Comparison of ENCODE assay signal across 25 mouse cellular contexts in genomic region chr17:27405376-27406024, GRCm38 (mm10).
A peak's percentile ranks its signal among the peaks of the same experiment; 100 is the strongest.
DNase-seq lines count a peak whose midpoint lies in the region; ATAC-seq and TF ChIP-seq lines count a peak whose summit lies in the region.
"Had no signal": no experiment of that assay in that cellular context is flagged by ENCODE, and none has a peak within 500 bp of the region (broad histone marks: within the 10 kb centered on the region; RNA-seq: fewer than 3 reads in every experiment).

No protein-coding gene starts in this region.

- peak; percentile 86 for ATAC-seq in common myeloid progenitor, adult 5-6 weeks (replicated peaks; ENCODE audit: low read depth, poor library complexity, severe bottlenecking)
- no peak for ATAC-seq in intestine, postnatal 0 days
- ATAC-seq: forebrain, embryonic 13.5 days; hindbrain, postnatal 0 days had no signal

- no peak overlapping the region for H3K9ac ChIP-seq in intestine, postnatal 0 days (ENCODE audit: low read depth, low read length)
- H3K9ac ChIP-seq: embryonic facial prominence, embryonic 12.5 days; forebrain, embryonic 13.5 days; heart, embryonic 13.5 days; lung, embryonic 14.5 days had no signal

- H3K4me2 ChIP-seq in intestine, postnatal 0 days (replicated peaks; ENCODE audit: low read depth) = no peak overlapping the region
- H3K4me2 ChIP-seq: embryonic facial prominence, embryonic 12.5 days; forebrain, embryonic 13.5 days; heart, embryonic 13.5 days; liver, embryonic 11.5 days; lung, embryonic 14.5 days; midbrain, embryonic 11.5 days had no signal

- H3K4me1 ChIP-seq in intestine, postnatal 0 days (replicated peaks; ENCODE audit: control insufficient read depth, insufficient read depth, low read length) = no peaks in the 10 kb centered on the region
- peaks cover 4% of the 10 kb centered on the region for H3K4me1 ChIP-seq in thymus, adult 2 months (replicated peaks; ENCODE audit: control insufficient read depth, insufficient read depth, low read length)
- H3K4me1 ChIP-seq: heart, embryonic 13.5 days had no signal

- no peaks in the 10 kb centered on the region for H3K27me3 ChIP-seq in intestine, postnatal 0 days (replicated peaks; ENCODE audit: control insufficient read depth, insufficient read depth, low read length)
- no peaks in the 10 kb centered on the region for H3K27me3 ChIP-seq in thymus, adult 2 months (ENCODE audit: control insufficient read depth, insufficient read depth, low read length)
- H3K27me3 ChIP-seq: embryonic facial prominence, embryonic 12.5 days; forebrain, embryonic 13.5 days had no signal

- peak; percentile 14 to 21 for DNase-seq in B cell, adult 2 months
- peak; percentile 59 for DNase-seq in R1 (ENCODE audit: low read depth, low spot score)
- peak; percentile 61 to 73 for DNase-seq in natural killer cell, adult 2 months (ENCODE audit: low spot score in 2 of 2)
- no peak for DNase-seq in thymus, adult 2 months
- no peak for DNase-seq in urinary bladder, postnatal 36 days (ENCODE audit: low spot score in 2 of 2)
- DNase-seq: adrenal gland, postnatal 25 days; cerebellum, adult 2 months; heart, adult 18-20 months; heart, postnatal 36 days; kidney, adult 8-10 months; kidney, postnatal 25 days; lung, embryonic 14.5 days; lung, postnatal 36 days; thymus, postnatal 25 days had no signal

- 89% methylated on average over 19 of the region's 19 CpGs for WGBS in intestine, postnatal 0 days
- 21% methylated on average over 19 of the region's 19 CpGs for WGBS in thymus, adult 2 months

- no peaks in the 10 kb centered on the region for H3K9me3 ChIP-seq in intestine, postnatal 0 days (ENCODE audit: control insufficient read depth)
- H3K9me3 ChIP-seq: embryonic facial prominence, embryonic 12.5 days; forebrain, embryonic 13.5 days; heart, embryonic 13.5 days had no signal

- H3K36me3 ChIP-seq in intestine, postnatal 0 days (ENCODE audit: control insufficient read depth, insufficient read depth) = no peaks in the 10 kb centered on the region
- H3K36me3 ChIP-seq in thymus, adult 2 months (ENCODE audit: control insufficient read depth, insufficient read depth, low read length) = no peaks in the 10 kb centered on the region
- H3K36me3 ChIP-seq: embryonic facial prominence, embryonic 12.5 days; heart, embryonic 13.5 days had no signal

- no peak overlapping the region for H3K27ac ChIP-seq in intestine, postnatal 0 days (ENCODE audit: low read depth, low read length)
- H3K27ac ChIP-seq in thymus, adult 2 months (ENCODE audit: control insufficient read depth, insufficient read depth, low read length) = no peak overlapping the region
- H3K27ac ChIP-seq: embryonic facial prominence, embryonic 12.5 days; forebrain, embryonic 13.5 days; heart, embryonic 13.5 days; hindbrain, postnatal 0 days; left cerebral cortex, adult 2 months; stomach, postnatal 0 days had no signal

- TF ChIP-seq CTCF in intestine, postnatal 0 days (IDR thresholded peaks at IDR 0.05; ENCODE audit: low read depth) = no peak
- TF ChIP-seq CTCF in thymus, adult 2 months (IDR thresholded peaks at IDR 0.05; ENCODE audit: borderline replicate concordance, control insufficient read depth, extremely low read depth, insufficient read depth, low read length, poor library complexity) = no peak

- H3K4me3 ChIP-seq in intestine, postnatal 0 days (ENCODE audit: low read depth, low read length) = no peak overlapping the region
- H3K4me3 ChIP-seq in thymus, adult 2 months (ENCODE audit: control insufficient read depth, insufficient read depth, low read length) = no peak overlapping the region
- H3K4me3 ChIP-seq: embryonic facial prominence, embryonic 12.5 days; erythroblast, embryonic 14.5 days; forebrain, embryonic 13.5 days; heart, embryonic 13.5 days; left cerebral cortex, adult 2 months had no signal

- no peak for TF ChIP-seq POLR2A in thymus, adult 2 months (IDR thresholded peaks at IDR 0.05; ENCODE audit: control insufficient read depth, extremely low read depth, insufficient read depth, low read length, poor library complexity)

Comparison
In these comparisons a context has a peak if more than half of its experiments do, and no peak if none do; other contexts are left out.
1. DNase-seq: peak in B cell, adult 2 months (2 of 2), R1 (single experiment) and natural killer cell, adult 2 months (2 of 2); none in thymus, adult 2 months (single experiment) and urinary bladder, postnatal 36 days (0 of 2).